Mouse (Mus musculus) kidney, postnatal 25 days (tissue): ENCODE measurements around the gene Tbpl1.
A peak's percentile ranks its signal among the peaks of the same experiment; 100 is the strongest.

Experiments used
- DNase-seq, 2 experiments: peaks; one replicate each; pipeline ENCODE4 v3.0.0; 2021; ENCODE audit warnings: mixed read lengths in 2 of 2

The Tbpl1 gene

DNA sequence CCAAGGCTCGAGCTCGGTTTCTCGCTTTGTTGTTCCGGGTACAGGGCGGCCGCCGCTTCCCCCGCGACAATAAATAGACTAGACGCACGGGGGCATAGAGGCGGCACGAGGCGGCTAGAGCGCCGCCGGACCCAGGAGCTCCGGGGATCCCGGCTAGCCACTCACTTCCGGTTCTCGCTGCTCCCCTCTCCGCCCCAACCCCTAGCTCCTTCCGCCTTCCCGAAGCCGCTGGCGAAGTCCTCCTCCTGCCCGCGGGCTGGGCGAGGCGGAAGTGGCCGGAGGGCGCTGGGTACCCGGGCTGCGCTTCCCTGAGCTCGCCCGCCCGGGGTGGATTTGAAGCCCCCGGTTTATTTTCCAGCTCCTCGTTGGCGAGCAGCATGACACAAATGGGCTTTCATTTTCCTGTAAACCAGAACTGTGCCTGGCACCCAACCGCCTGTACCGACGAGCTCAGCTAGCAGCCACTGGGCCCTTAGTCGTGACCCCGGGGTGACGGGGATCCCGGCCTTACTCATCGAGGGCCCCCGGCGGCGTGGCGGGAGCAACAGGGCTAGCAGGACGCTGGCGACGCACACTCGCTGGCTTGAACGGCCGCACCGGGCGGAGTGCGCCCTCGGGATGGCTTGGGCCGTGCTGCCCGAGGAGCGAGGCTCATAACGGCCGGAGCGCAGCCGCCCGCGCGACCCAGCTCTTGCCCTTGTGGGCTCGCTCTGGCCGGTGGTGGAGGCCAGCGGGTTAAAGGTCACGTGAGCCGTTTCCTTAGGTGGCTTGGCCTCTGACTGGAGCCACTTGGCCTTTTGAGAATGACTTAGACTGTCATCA lies at the start of gene Tbpl1:
Tbpl1 (minus strand) TSS at position 667 of the 822 bp plus-strand sequence.
- peak; percentile 95 to 98 for DNase-seq

DNA sequence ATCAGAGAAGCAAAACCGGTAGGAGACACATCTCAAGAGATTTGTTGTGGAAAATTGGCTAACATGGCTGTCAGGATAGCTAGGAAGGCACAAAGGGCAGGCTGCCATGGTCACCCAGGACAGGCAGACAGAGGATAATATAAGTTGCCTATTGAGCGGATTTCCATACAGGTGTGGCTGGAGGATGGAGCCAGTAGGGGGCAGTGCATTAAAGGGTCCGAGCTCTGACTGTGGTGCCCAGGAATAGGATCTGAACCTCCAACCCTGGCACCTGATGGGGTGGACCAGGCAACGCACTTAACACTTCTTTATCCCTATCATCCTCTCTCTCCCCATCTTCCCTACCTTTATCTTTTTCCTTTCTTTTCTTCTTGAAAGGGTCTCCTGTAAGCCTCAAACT lies 49.7 kb upstream of the Tbpl1 start:
- peak; percentile 41 to 48 for DNase-seq

DNA sequence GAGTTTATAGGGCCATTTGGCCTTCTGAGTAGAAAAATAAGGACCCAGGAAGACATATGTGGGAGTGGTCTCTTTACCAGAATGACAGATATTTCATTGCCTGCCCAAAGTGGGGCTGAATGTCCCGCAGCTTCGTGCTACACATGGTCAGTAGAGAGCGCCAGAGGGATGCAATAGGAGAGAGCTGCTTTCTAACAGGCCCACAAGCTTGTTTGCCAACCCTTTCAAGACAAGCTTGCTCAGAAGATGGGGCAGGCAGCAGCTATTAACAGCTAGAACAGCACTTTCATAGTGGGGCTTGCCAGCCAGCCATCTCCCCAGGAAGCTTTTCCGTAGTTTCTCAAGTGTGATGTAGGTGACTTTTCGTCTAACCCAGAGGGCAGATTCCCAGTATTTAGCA lies 46.2 kb upstream of the Tbpl1 start:
- DNase-seq: peak in 1 of 2 experiments; percentile 58

DNA sequence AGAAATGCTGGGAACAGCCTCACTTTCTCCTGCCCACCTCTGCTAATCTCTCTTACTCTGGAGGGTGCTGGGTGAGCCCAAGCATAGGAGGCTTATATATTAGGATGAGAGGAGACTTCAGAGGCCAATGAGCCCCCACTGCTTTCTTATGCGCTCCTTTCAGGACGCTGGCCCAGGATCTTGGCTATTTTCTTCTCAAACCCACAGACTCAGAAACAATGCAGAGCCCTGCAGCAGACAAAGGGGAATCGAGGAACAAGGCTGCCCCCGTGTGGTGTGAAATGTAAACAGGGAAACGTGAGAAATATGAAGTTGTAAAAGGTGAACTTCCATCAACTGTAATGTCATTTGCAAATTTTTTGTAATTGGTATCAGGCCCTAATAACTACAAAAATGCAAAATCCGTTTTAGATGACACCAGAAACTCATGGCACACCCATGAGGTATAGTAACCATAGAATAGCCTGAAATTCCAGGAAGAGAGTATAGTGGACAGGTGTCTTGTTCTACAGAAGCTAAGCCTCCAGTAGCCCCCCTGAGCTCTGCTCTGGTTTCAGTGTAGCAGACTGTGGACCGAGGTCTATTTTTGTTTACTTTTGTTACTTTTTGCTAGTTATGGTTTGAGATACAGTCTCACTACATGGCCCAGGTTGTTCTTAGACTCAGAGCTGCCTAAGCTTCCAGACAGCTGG lies 44.4 kb upstream of the Tbpl1 start:
- peak; percentile 49 to 61 for DNase-seq

DNA sequence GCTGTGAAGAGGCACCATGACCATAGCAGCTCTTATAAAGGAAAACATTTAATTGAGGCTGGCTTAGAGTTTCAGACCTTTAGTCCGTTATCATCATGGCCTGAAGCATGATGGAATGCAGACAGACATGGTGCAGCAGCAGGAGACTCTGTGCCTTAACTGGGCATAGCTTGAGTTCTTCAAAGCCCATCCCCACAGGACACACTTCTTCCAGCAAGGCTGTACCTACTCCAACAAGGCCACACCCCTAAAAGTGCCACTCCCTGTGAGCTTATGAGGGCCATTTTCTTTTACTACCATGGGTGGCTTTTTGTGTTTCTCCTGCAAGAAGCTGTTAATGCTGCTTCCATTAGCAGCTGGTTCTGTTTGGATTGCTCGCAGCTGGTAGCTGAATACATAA lies 43.7 kb upstream of the Tbpl1 start:
- no peak for DNase-seq

DNA sequence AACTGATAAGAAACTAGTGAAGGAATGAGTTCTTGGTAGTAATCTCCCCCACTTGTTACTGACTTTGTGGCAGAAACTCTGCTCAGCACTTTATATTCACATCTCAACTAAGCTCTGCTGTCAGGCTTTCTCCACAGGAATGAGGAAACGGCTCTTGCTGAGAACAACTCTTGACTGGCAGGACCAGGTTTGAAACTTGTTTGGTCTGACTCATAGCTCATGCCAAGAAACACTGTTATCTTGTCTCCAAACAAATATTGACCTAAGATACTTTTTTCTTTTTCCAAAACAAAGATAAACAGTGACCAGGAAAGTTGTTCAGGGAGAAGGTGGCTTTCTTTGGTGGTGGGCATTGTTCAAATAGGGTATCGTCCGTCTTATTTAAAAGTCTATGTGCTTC lies 42.9 kb upstream of the Tbpl1 start:
- no peak for DNase-seq

DNA sequence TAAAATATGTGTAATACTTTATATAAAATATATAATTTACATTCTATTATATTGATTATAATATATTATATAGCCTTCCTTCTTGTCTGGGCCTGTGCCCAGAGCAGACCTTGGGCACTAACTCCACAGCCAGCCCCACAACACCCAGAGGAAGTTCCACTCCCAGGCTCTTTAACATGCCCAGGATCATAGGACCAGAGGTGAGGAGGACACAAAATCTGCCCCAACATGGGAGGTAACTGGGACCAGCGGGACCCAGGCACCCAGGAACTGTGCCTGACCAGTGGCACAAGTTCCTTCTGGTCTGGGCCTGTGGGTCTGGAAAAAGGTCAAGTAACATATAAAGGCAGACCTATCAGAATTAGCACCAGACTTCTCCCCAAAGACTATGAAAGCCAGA lies 22.5 kb upstream of the Tbpl1 start:
- no peak for DNase-seq

DNA sequence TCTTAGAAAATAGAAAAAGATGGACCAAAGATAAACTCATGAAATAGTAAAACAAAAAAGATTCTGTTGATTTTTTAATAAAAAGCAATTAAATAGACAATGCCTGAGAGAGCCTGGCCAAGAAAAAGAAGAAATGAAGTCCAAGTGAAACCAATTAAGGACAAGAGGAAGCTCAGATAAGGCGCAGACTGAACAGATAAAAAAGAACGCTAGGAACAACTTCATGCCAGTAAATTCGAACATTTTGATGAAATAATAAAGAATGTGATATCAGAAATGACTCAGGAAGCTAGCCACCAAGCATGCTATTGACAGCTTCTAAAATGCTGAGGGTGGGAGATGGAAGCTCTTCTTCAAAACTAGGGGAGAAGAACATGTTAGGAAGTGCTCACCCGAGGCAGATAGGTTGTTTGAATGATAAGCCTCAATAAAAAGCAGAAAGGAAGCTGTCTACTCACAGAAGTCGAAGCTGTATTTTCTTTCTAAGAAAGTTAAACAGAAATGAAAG lies 19.5 kb upstream of the Tbpl1 start:
- no peak for DNase-seq

DNA sequence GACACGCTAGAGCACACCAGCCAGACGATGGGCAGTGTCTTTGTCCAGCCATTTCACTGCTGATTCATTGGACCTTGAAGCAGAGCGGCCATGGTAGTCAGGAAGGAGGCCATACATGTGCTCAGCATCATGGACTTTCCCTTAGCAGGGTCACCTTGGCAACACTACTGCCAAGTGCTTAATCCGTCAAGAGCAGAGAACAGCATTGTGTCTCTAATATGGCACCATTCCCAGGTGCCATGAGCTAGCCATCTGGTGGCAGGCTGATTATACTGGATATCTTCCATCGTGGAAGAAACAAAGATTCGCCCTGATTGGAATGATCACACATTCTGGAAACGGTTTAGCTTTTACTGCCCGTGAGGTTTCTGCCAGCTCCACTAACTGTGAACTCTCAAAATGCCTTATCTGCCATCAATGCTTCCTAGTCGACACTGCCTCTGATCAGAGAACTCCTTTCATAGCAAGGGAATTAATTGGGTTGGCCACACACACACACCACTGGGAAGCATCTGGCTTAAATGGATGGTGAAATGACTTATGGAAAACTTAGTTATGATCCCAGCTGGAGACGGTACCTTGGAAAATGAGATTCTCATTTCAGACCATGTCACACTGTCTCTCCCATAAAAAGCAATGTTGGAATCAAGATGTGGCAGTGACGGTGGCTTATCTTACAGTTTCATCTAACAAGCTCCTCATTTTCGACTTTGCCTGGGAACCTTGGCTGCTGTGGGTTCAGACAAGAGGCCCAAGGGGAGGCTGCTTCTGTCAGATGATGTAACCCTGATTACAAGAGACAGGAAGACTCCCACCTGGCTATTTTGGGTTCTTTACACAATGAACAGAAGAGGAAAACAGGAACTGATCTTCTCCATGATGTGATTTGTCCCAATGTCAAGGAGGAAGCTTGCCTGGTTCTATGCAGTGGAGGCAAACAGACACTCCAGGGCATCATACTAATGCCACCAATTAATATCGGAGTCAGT lies 14.9 kb upstream of the Tbpl1 start:
- DNase-seq: no peak

DNA sequence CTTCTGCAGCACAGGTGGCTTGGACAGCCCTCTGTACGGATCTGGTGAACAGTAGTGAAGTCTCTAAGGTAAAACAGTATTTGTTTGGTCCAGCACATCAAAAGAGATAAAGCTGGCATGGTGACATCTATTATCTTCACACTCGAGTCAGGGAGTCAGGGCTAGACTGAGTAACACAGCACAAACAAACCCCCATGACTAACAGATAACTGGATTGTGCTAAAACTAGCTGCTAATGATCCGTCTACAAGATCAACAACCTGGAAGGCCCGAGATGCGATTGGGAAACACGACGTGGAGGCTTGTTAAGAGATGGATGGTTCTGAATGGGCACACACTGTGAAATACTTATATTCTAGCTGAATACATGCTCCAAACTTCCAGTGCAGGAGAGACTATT lies 14.2 kb upstream of the Tbpl1 start:
- DNase-seq: no peak

DNA sequence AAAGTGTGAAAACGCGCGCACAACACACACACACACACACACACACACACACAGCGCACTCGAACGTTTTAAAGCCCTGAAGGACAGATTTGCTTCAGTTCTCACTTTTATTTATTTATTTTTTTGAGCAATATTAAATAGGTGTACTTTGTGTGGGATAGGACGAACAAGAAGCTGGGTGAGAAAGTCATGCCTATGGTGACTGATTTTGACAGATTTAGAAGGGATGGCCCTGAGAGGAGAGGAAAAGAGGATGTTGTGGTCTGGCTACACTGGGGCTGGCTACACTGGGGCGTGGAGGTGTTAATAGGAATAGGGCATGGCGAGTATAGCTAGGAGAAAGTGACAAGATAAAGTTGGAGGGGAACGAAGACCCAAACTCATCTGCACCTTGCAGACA lies 443 bp upstream of the Tbpl1 start:
- DNase-seq: no peak

DNA sequence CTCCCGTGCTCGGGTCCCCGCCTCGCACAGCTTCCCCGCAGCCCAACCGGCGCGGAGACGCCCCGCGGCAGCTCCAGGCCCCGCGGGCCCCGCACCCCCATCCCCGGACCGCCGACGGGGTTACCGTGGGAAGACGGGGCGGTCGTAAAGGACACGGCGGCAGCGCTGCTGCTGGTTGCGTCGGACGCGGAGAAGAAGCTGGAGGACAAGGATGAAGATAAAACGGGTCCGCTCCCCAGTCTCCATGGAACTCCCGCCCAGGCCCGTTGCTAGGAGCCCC lies 806 bp downstream of the Tbpl1 start:
- DNase-seq: no peak

DNA sequence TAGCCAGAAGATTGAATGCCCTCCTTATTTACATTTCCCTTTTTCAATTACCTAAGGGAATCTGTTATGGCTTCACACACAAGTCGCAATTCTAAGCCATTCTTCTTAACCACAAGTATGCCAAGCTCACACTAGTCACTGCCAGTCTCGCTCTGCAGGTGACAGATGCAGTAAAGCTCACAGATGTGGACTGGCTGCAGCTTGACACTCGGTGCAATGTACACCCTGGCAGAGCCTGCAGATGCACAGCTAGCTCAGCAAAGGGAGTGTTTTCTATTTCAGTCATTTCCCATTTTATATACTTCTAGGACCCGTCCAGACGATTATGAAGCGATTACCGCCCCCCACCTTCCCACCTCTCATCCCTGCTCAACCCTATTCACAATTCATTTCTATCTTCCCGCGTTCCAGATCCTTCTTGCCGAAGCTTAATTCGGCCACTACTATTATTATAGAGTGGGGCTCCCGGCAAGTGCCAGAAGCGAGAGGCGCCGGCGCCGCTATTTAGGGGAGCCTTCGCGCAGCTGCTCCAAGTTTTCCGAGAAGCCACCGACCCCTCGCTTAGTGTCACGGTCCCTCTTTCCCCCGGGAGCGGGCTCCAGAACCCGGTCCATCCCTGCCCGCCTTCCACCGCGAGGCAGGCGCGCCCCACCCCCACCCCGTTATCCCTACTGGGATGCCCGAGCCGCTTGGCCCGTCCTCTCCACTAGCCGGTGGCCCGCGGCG lies 1.3 kb downstream of the Tbpl1 start:
- DNase-seq: peak in 1 of 2 experiments; percentile 38

DNA sequence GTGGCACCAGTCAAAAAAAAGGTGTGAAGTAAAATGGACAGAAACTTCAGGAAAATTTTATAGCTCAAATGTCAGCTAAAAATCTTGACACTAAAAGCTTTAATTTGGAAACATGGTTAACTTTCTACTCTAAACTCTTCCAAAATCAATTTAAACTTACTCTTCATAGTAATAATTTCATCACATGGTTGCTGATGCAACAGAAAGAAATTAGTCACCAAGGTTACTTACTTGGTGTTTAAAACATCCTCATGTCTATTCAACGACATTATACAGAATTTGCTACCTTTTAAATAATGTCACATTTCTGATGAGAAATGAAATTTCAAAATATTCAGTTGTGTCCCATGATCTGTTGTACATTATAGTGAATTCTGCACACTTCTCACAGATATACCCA lies 3.5 kb downstream of the Tbpl1 start:
- DNase-seq: no peak

DNA sequence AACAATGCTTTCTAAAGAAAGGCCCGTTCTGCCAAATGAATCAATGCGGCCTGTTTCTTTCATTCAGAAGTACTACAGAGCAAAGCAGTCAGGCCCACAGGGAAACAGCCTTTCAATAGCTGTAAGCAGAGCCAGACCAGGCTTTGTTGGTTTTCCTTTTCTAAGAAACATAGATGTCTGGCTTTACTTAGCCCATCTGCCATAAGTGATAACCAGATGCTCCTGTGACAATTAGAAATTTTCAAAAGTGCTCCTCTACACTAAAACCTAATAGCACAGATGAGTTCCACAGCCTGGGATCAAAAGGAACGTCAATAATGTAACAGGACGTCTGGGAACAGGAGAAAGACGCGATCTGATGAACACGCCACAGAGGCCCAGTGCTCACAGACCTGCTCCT lies 5.4 kb downstream of the Tbpl1 start:
- DNase-seq: no peak

DNA sequence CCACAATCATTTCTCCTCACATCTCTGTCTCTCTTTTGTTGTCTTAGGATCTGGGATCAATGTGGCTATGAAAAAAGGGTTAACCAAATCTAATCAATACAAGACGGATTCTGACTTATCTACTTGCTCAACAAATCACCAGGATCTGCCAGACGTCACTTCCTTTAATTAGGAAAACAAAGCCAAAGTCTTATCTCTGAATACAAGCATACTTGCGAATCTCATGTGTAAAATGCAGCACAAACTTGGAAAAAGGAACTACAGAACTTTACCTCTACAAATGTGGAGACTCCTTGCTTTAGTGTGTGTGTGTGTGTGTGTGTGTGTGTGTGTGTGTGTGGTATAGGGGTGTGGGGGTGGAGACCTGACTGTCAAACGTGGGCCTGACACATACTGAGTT lies 6.6 kb downstream of the Tbpl1 start:
- no peak for DNase-seq

DNA sequence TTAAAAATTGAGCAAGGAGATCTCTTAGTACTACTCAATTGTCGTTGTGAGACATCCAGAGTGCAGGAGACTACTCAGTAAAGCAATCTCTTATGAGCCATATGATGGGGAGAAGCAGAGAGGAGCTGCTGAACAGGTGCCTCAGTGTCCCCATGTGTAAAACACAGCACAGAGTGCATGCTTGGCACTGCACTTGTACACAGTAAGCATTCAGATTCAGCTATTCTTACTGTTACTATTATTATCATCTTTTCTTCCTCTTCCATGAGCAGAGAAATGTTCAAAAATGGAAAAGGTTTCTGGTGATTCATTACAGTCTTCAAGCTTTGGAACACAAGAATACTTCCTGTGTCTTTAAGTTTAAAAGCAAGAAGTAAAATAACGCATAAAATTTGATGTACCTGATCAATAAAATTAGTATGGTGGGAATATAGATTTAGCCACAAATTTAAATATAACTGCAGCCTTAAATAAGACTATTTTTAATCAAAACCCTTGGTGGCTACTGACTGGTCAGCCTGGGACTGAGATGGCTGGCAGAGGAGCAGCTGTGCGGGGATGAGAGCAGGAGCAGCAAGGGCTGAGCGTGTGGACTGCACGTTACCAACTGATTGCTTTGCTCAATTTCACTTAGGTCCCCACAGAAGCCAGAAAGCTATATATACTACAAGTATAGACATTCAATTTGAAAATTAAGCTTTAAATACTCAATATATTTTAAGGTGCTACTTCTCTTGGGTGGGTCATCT lies 10.8 kb downstream of the Tbpl1 start:
- no peak for DNase-seq

DNA sequence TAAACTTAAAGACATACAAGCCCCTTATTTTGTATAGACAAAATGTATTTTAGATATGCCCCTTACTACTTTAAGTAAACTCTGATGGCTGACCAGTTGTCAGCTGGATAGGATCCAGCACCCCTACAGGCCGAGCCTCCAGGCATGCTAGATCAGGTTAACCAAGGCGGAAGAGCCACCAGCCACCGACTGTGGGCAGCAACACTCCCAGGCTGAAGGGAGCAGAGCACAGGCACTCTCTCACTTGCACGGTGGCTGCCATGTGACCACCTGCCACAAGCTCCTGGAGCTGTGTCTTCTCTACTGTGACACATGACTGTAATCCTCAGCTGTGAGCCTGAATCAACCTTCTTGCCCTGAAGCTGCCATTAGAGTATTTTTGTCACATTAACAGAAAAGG lies 13.3 kb downstream of the Tbpl1 start:
- no peak for DNase-seq

DNA sequence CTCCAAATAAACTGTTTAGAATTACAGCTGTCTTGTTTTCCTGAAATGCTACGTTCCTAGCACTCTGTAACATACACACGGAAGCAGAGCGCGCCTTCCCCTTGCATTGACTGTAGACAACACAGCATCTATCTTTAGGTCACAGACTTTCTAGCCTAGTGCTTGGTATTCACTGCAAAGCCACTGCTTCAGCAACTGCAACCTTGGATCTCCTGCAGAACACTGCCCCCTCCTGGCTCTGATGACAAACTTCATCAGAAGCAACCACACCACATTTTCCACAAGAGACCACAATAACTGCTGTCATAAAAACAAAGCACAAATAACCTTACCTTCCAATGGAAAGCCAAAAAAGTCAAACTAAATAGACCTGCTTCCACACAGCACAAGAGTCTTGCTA lies 17.2 kb downstream of the Tbpl1 start:
- peak; percentile 62 to 65 for DNase-seq

DNA sequence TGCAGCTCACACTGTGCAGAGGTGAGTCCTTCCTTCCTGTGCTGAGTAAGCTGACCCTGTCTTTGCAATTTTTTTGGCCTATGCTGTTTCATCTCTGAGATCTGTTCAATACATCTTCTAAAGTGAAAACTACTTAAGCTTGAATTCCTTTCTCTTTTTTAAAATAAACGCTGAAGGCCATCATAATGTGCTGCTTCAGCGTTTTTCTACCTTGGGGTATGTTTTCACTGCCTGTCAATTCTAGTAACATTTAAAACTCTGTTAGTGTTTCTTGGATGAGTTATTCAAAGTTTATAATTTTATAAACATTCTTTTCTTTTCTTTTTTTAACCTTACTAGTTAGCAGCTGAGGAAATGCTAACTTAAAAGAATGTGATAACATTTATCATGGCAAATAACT lies 18.8 kb downstream of the Tbpl1 start:
- DNase-seq: no peak

DNA sequence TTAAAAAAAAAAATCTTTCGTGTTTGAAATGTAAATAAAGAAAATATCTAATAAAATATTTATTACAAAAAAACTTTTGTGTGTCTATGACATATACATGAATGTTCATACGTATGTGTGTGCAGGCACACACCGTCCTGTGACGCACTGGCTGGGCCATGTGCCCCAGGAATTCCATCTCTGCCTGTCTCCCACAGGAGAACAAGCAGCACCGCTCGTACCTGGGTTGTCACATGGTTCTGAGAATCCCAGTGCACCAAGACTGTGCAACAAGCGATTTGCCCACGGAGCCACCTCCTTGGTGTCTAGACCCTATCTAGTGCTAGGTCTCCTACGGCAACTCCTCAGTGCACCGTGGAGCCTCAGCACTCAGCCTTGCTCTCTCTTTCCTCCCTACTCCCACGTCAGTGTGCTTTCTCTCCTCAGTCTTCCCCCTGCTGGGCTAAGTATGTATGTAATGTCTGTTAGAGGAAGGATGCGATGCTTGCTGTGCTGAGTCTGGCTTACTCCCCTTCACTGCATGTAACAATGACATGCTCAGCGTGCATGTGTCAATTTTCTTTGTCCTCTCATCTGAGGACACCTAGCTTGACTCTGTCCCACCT lies 21.5 kb downstream of the Tbpl1 start:
- no peak for DNase-seq
